Mouse (Mus musculus) liver, adult 2 months (tissue): ENCODE measurements around the gene Sec11a.

Source experiments
- CTCF ChIP-seq: fragments of 200-500 bp; IDR thresholded peaks from 2 replicates; pipeline ENCODE4 v1.5.1; 2011; ENCODE audit warnings: low read depth, low read length, control low read depth
- POLR2A ChIP-seq: fragments of 200-500 bp; IDR thresholded peaks from 2 replicates; pipeline ENCODE4 v1.6.1; 2011; ENCODE audit warnings: low read length, control low read depth; ENCODE audit not compliant: insufficient read depth; ENCODE audit errors: extremely low read depth

- TF ChIP-seq POLR2A: no peak
- TF ChIP-seq CTCF: no peak
Measured at GRCm38 (mm10) chr7:80903625-80904422, 43.8 kb downstream of the Sec11a start.
